Mouse (Mus musculus) right cerebral cortex, adult 18-20 months (tissue): ENCODE data around the gene Gm49416.
"Not testable (repeated sequence)": the region's sequence is repeated elsewhere in the genome, so short reads cannot be mapped to it uniquely, and the experiment has no call there.

Source experiments
- DNase-seq: peaks from one replicate; pipeline ENCODE4 v3.0.0; 2022; ENCODE audit warnings: mixed read lengths

The Gm49416 gene

GRCm38 (mm10) chr19:8880311-8881033 is 8.3 kb upstream of the Gm49416 start, which contains the start of gene Uqcc3:
Gene Uqcc3 (minus strand): TSS chr19:8880923.
- peak; percentile 92 for DNase-seq

GRCm38 (mm10) chr19:8881034-8881392 is 7.7 kb upstream of the Gm49416 start:
- no peak for DNase-seq

DNA sequence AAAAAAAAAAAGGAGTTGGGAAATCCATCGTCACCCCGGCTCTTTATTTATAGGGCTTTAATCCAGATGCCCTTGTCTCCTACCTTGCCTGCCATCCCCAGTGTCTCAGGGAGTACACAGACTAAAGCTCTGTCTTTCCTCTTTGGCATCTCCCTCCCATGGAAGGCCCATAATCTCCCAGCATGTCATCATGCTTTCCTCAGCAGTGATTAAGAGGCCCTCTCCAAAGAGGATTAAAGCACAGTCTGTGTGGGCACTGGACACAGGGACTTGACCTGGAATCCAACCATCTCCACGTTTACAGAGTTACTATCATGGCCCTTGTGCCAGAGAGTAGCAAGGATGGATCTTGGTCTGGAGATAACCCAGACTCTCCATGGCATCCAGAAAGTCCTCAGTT is 5.1 kb upstream of the Gm49416 start, which contains the start of the genes Lbhd1 and Gm49403:
Gene Lbhd1 (plus strand): TSS at position 117 of the 400 bp plus-strand sequence.
Gene Gm49403 (plus strand): TSS at position 315 of the 400 bp plus-strand sequence.
- DNase-seq, result no peak

GRCm38 (mm10) chr19:8886916-8887584 is 1.7 kb upstream of the Gm49416 start:
- no peak for DNase-seq

DNA sequence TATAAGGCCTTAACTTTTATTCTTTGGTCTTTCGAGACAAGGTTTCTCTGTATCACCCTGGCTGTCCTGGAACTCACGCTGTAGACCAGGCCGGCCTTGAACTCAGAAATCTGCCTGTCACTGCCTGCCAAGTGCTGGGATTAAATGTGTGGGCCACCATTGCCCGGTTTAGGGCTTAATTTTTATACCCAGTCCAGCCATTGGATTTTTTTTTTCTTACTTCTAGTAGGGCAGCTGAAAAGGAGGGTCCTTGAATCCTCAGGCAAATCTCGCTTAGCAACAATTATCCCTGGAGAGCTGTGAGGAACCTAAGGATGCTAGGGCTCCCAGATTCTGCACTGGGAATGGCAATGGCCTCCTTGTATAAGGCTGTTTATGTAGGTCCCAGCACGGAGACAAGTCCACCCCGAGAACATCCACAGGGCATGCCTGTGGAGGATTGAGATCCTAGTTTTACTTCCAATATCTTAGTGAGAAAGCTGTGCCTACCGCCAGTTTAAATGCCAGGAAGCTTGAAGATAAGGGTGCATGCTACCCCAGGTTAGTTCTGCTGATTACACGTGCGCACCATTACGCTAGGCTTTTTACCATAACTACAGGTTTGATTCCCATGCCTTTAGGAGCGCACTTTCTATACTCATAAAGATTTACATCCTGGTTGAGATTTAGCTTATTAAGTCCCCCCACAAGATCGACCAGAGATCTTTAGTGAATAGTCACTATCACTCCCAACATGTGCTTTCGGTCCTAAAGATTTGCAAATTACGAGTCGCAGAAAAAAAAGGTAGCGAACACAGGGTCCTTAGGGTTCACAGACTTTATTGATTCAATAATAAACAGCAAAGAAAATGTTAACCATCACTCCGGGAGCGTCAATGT is 902 bp upstream of the Gm49416 start:
- DNase-seq, result no peak

DNA sequence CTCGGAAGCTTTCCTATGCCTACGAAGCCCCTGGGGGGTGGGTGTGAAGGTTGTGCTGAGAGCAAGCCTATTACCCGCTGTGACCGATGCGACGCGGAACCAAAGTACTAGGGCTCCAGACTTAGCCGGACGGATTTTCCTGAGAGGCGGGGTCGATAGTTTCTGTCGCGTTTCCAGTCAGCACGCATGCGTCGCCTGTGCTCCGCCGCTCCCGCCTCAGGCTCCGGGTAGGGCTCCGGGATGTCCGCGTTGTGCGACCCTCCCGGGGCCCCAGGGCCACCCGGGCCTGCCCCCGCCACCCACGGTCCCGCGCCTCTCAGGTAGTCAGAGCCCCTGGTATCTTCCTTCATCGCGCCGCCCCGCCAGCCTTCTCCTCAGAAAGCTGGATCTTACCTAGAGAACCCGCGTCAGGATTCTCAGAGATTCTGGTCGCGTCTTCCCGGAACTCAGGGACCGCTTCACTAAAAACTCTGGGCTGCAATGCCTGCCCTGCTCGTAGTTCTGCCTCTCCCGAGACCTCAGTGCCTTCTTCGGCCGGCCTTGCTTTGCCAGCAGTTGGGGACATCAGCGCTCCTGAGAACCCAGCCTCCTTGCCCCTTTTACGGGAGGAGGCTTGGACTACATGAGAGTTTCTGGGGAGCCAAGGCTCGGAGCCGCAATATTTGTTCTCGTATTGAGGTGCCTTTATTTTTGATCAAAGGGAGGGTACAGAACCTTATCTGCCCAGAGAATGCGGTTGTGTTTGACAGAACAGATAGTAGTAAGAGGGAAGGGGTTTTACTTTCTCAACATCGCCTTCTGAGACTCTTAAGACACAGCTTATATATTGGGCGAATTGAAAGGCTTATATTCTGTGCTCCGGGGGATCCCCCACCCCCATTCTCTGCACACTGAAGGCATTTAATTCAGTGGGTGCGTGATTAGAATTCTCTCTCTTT is 4.4 kb downstream of the Gm49416 start, which contains the start of gene Ints5:
Gene Ints5 (plus strand): TSS at position 177 of the 938 bp plus-strand sequence.
- DNase-seq, result peak; percentile 86

DNA sequence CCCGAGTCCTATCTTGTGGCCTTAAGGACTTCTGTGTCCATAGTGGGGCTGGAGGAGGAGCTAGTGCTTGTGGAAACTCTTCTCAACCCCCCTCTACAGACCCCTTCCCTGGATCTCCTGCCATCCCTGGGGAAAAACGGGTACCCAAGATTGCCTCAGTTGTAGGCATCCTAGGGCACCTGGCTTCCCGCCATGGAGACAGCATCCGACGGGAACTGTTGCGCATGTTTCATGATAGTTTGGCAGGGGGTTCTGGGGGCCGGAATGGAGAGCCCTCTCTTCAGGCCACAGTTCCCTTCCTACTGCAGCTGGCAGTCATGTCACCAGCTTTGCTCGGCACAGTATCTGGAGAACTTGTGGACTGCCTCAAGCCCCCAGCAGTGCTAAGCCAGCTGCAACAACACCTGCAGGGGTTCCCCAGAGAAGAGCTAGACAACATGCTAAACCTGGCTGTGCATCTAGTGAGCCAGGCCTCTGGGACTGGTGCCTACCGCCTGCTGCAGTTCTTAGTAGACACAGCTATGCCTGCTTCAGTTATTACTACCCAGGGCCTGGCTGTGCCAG is 6.8 kb downstream of the Gm49416 start:
- DNase-seq, result no peak

DNA sequence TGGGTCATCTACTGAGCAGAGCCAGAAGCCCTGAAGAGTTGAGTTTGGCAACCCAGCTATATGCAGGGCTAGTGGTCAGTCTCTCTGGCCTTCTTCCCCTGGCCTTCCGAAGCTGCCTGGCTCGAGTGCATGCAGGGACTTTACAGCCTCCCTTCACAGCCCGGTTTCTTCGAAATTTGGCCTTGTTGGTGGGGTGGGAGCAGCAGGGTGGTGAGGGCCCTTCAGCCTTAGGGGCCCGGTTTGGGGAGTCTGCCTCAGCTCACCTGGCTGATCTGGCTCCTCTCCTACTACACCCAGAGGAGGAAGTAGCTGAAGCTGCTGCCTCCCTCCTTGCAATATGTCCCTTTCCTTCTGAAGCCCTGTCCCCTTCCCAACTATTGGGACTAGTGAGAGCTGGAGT is 7.5 kb downstream of the Gm49416 start:
- DNase-seq, result not testable (repeated sequence)

GRCm38 (mm10) chr19:8897211-8897864 is 8.6 kb downstream of the Gm49416 start:
- DNase-seq, result peak; percentile 30

DNA sequence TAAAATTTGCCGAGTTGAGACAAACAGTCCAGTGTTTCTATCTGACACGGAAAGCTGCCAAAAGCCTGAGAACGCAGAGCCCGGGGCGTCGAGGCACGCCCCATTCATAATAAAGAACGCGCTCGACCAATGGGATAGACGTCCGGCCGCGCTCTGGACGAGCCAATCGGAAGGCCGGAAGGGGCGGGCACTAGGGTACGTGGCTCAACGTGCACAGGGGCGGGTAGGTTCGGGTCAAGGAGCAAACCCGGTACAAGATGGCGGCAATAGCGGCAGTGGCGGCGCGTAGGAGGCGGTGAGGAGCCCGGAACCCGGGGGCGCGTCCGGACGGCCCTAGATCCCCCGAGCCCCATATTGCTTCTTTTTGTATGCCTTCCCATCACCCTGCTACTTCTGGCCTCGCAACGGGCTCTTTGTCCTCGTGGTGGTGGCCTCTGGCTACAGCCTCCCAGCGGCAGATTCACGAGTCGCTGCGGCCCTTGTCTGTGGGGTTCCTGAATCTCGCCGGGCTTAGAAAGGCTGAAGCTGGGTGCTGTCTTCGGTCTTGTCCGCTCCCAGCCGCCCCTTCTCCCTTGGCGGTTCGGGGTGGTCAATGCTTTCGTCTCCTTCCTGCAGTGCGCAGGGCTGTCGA is 9.3 kb downstream of the Gm49416 start, which contains the start of gene Ganab:
Gene Ganab (plus strand): TSS at position 207 of the 631 bp plus-strand sequence.
- DNase-seq, result peak; percentile 98

- DNase-seq, result no peak
Observed at GRCm38 (mm10) chr19:8898576-8898975, 9.8 kb downstream of the Gm49416 start.

DNA sequence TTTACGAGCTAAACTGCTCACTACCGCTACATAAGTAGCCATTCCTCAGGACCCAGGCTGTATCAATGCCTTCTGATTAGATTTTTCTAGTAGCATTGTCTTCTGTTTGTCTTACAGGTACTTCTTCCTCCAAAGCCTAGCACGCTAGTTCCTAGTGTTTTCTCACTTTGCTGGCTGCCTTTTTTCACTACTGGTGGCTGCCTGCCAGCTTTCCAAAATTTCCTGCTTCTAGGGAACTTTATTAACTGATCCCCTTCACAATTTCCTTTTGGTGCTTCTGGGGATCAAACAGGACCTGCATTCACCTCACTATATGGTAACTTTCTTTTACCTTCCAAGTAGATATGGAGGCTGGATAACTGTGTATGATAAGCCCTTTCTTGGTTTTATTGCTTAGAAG is 10.4 kb downstream of the Gm49416 start:
- no peak for DNase-seq

DNA sequence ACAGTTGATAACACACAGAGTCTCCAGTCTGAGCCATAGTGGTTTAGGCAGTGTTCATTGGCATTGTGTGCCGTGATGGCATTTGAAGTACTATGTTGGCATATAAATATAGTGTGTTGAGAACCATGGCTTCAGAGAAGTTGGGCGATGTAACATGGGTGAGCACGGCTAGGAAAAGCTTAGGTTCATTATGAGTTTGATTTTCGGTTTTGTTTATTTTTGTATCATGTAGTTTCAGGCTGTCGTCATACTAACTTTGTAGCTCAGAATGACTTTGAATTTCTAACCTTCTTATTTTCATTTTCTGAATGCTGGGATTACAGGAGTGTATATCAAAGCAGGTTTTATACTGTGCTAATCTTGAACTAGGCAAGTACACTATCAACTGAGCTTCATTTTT is 14.7 kb downstream of the Gm49416 start:
- no peak for DNase-seq

- no peak for DNase-seq
Observed at GRCm38 (mm10) chr19:8908531-8908930, 19.8 kb downstream of the Gm49416 start.

- DNase-seq, result peak; percentile 60
Observed at GRCm38 (mm10) chr19:8911810-8912209, 23.1 kb downstream of the Gm49416 start.

DNA sequence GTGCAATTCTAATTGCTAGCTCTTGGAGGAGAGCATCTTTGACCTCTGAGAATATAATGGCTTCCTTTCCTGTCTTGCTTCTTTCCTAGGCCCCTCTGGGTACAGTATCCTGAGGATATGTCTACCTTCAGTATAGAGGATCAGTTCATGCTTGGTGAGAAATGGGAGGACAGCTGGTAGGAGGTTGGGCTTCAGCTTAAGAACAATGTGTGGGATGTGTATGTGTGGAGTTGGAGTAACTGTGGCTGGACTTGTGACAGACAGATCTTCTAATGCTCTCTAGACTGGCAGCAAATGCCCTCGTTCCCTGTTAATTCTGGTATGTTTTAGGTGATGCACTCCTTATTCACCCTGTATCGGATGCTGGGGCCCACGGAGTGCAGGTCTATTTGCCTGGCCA is 25.5 kb downstream of the Gm49416 start:
- peak; percentile 57 for DNase-seq

DNA sequence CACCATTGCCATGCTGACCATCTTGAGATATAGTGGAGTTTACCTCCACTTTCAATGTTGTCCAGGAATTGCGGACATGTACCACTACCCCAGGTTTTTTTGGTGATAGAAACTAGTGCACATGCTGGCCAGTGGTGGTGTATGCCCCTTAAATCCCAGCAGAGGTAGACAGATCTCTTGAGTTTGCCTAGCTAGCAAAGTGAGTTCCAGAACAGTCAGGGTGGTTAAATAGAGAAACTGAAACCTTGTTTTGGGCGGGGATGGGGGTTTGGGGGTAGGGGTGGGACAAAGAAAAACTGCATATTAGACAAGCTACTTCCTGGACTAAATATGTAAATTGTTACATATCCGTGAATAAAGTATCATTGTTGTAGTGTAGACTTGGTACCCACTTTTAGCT is 30.3 kb downstream of the Gm49416 start:
- no peak for DNase-seq

DNA sequence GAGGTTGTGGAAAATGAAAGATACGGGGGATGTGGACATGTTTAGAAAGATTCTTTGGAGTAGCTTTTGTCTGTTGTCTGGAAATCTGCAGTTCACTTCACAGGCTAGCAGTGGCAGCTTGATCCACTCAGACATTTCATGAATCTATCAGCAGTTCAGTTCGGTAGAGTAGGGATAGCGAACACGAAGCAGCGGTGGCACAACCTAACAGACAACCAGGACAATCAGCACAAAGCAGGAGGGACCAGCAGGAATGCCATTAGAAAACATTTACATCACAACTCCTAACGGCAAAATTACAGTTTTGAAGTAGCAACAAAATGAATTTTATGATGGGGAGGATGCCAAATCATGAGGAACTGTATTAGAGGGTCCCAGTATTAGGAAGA is 31.0 kb downstream of the Gm49416 start:
- no peak for DNase-seq

- DNase-seq, result peak; percentile 96
Observed at GRCm38 (mm10) chr19:8920073-8920736, 31.5 kb downstream of the Gm49416 start, which contains the start of gene B3gat3. Gene B3gat3 (plus strand): TSS chr19:8920374.

GRCm38 (mm10) chr19:8920836-8921291 is 32.1 kb downstream of the Gm49416 start:
- DNase-seq, result no peak
